ENCODE assay signal across 11 mouse cellular contexts in the genomic region with DNA sequence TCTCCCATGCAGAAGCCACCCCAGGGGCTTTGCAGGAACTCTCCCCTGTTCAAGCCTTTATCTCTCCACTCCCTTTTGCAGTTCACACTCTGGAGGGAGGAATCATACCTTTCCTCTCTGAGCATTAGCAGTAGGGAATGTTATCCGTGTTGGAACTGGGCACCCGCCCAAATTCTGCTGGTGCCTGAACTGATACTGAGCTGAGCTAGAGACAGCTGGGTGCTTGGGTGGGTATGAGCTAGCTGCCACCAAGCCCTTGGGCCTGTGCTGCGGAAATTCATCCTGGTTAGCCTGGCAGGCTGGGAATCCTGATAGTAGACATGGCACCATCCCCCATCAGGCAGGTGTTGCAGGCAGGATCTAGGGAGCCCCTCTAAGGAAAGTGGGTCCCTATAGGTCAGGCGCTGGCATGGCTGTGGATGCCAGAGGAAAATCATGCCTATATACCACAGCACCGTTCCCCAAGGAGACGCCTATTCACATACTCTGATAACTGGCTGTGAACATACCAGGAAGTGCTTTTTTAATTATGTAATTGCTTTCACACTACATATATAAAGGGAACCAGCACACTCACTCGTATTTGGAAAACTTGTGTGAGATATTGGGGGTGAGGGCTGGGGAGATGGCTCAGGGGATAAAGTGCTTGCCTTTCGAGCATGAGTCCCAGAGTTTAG.
DNase-seq lines count a peak whose midpoint lies in the region; ATAC-seq and TF ChIP-seq lines count a peak whose summit lies in the region.
"Had no signal": no experiment of that assay in that cellular context is flagged by ENCODE, and none has a peak within 500 bp of the region (broad histone marks: within the 10 kb centered on the region; RNA-seq: fewer than 3 reads in every experiment).

No protein-coding gene starts in this region.

- H3K36me3 ChIP-seq in forebrain, embryonic 16.5 days (ENCODE audit: control insufficient read depth, insufficient read depth) = no peaks in the 10 kb centered on the region
- H3K36me3 ChIP-seq in forebrain, embryonic 10.5 days (replicated peaks) = peaks cover 17% of the 10 kb centered on the region
- H3K36me3 ChIP-seq in midbrain, embryonic 10.5 days = peaks cover 7% of the 10 kb centered on the region
- no peaks in the 10 kb centered on the region for H3K36me3 ChIP-seq in midbrain, embryonic 13.5 days
- no peaks in the 10 kb centered on the region for H3K36me3 ChIP-seq in intestine, postnatal 0 days (ENCODE audit: control insufficient read depth, insufficient read depth)
- H3K36me3 ChIP-seq in small intestine, adult 2 months (ENCODE audit: control insufficient read depth, insufficient read depth, low read length) = no peaks in the 10 kb centered on the region
- no peaks in the 10 kb centered on the region; the same call in 1 of the 2 replicates for H3K36me3 ChIP-seq in liver, embryonic 11.5 days (ENCODE audit: control insufficient read depth, insufficient read depth, low read length)
- H3K36me3 ChIP-seq: hindbrain, embryonic 12.5 days had no signal

- peak; percentile 54; the same call in 1 of the 2 replicates for ATAC-seq in forebrain, embryonic 16.5 days
- no peak for ATAC-seq in midbrain, embryonic 13.5 days
- ATAC-seq in intestine, postnatal 0 days = peak; percentile 22; the same call in 1 of the 2 replicates
- no peak for ATAC-seq in liver, embryonic 11.5 days (replicated peaks; ENCODE audit: low FRiP score)

- H3K4me2 ChIP-seq in forebrain, embryonic 16.5 days (ENCODE audit: low read length) = no peak overlapping the region
- no peak overlapping the region for H3K4me2 ChIP-seq in midbrain, embryonic 13.5 days (replicated peaks)
- H3K4me2 ChIP-seq in intestine, postnatal 0 days (replicated peaks; ENCODE audit: low read depth) = no peak overlapping the region
- H3K4me2 ChIP-seq in liver, embryonic 11.5 days = no peak overlapping the region
- H3K4me2 ChIP-seq: hindbrain, embryonic 12.5 days; limb, embryonic 13.5 days had no signal

- H3K27me3 ChIP-seq in forebrain, embryonic 16.5 days (replicated peaks; ENCODE audit: control insufficient read depth, insufficient read depth, low read length) = no peaks in the 10 kb centered on the region
- no peaks in the 10 kb centered on the region for H3K27me3 ChIP-seq in forebrain, embryonic 10.5 days (ENCODE audit: poor library complexity, severe bottlenecking)
- H3K27me3 ChIP-seq in midbrain, embryonic 10.5 days (ENCODE audit: low read depth, poor library complexity, severe bottlenecking) = no peaks in the 10 kb centered on the region
- H3K27me3 ChIP-seq in midbrain, embryonic 13.5 days = no peaks in the 10 kb centered on the region
- H3K27me3 ChIP-seq in intestine, postnatal 0 days (replicated peaks; ENCODE audit: control insufficient read depth, insufficient read depth, low read length) = no peaks in the 10 kb centered on the region
- H3K27me3 ChIP-seq in small intestine, adult 2 months (ENCODE audit: control insufficient read depth, insufficient read depth, low read length) = no peaks in the 10 kb centered on the region
- no peaks in the 10 kb centered on the region for H3K27me3 ChIP-seq in liver, embryonic 11.5 days (replicated peaks; ENCODE audit: control insufficient read depth, insufficient read depth, low read length)
- H3K27me3 ChIP-seq: hindbrain, embryonic 12.5 days; limb, embryonic 13.5 days had no signal

- H3K9me3 ChIP-seq in forebrain, embryonic 16.5 days (ENCODE audit: control insufficient read depth, low read length) = no peaks in the 10 kb centered on the region
- no peaks in the 10 kb centered on the region for H3K9me3 ChIP-seq in forebrain, embryonic 10.5 days
- no peaks in the 10 kb centered on the region for H3K9me3 ChIP-seq in midbrain, embryonic 10.5 days (replicated peaks)
- H3K9me3 ChIP-seq in midbrain, embryonic 13.5 days = no peaks in the 10 kb centered on the region
- H3K9me3 ChIP-seq in intestine, postnatal 0 days (ENCODE audit: control insufficient read depth) = no peaks in the 10 kb centered on the region
- H3K9me3 ChIP-seq in liver, embryonic 11.5 days (ENCODE audit: control insufficient read depth, low read length) = no peaks in the 10 kb centered on the region
- H3K9me3 ChIP-seq: hindbrain, embryonic 12.5 days; limb, embryonic 13.5 days had no signal

- TF ChIP-seq CTCF in intestine, postnatal 0 days (IDR thresholded peaks at IDR 0.05; ENCODE audit: low read depth) = no peak
- TF ChIP-seq CTCF in small intestine, adult 2 months (IDR thresholded peaks at IDR 0.05; ENCODE audit: extremely low read depth, insufficient read length, insufficient replicate concordance, low read depth, low read length) = no peak

- no peak overlapping the region for H3K27ac ChIP-seq in forebrain, embryonic 16.5 days (ENCODE audit: low read length)
- no peak overlapping the region for H3K27ac ChIP-seq in forebrain, embryonic 10.5 days
- peak overlapping the region; percentile 35; the same call in 1 of the 2 replicates for H3K27ac ChIP-seq in midbrain, embryonic 10.5 days (replicated peaks)
- H3K27ac ChIP-seq in midbrain, embryonic 13.5 days = no peak overlapping the region
- no peak overlapping the region; the same call in 1 of the 2 replicates for H3K27ac ChIP-seq in intestine, postnatal 0 days (ENCODE audit: low read depth, low read length)
- H3K27ac ChIP-seq in small intestine, adult 2 months (ENCODE audit: insufficient read depth, low read depth, low read length) = peak overlapping the region; percentile 96
- no peak overlapping the region for H3K27ac ChIP-seq in liver, embryonic 11.5 days (ENCODE audit: low read depth, low read length)
- H3K27ac ChIP-seq: hindbrain, embryonic 12.5 days; limb, embryonic 13.5 days had no signal

- 67% methylated on average over 8 of the region's 8 CpGs for WGBS in forebrain, embryonic 16.5 days
- WGBS in forebrain, embryonic 10.5 days = 90% methylated on average over 8 of the region's 8 CpGs
- 88% methylated on average over 8 of the region's 8 CpGs for WGBS in midbrain, embryonic 10.5 days
- WGBS in midbrain, embryonic 13.5 days = 86% methylated on average over 8 of the region's 8 CpGs
- WGBS in intestine, postnatal 0 days = 47% methylated on average over 8 of the region's 8 CpGs
- WGBS in small intestine, adult 2 months = 28% methylated on average over 8 of the region's 8 CpGs
- 77% methylated on average over 8 of the region's 8 CpGs for WGBS in liver, embryonic 11.5 days

- no peak overlapping the region for H3K4me3 ChIP-seq in forebrain, embryonic 16.5 days (replicated peaks; ENCODE audit: low read length)
- H3K4me3 ChIP-seq in forebrain, embryonic 10.5 days = no peak overlapping the region
- no peak overlapping the region for H3K4me3 ChIP-seq in midbrain, embryonic 10.5 days
- no peak overlapping the region for H3K4me3 ChIP-seq in midbrain, embryonic 13.5 days (replicated peaks)
- H3K4me3 ChIP-seq in intestine, postnatal 0 days (ENCODE audit: low read depth, low read length) = no peak overlapping the region
- no peak overlapping the region for H3K4me3 ChIP-seq in small intestine, adult 2 months (ENCODE audit: low read depth, low read length)
- no peak overlapping the region for H3K4me3 ChIP-seq in liver, embryonic 11.5 days (ENCODE audit: low read depth, low read length)
- H3K4me3 ChIP-seq: hindbrain, embryonic 12.5 days; limb, embryonic 13.5 days had no signal

- DNase-seq in forebrain, embryonic 10.5 days (ENCODE audit: extremely low spot score, low spot score) = no peak
- no peak for DNase-seq in midbrain, embryonic 10.5 days (ENCODE audit: low spot score)
- DNase-seq in yolk sac, embryonic 10.5 days (ENCODE audit: low spot score) = no peak
- no peak for DNase-seq in liver, embryonic 11.5 days (ENCODE audit: low spot score)
- DNase-seq: thymus, adult 2 months had no signal

- H3K9ac ChIP-seq in forebrain, embryonic 16.5 days (replicated peaks; ENCODE audit: low read depth, low read length) = no peak overlapping the region
- H3K9ac ChIP-seq in midbrain, embryonic 13.5 days (replicated peaks) = no peak overlapping the region
- H3K9ac ChIP-seq in intestine, postnatal 0 days (ENCODE audit: low read depth, low read length) = no peak overlapping the region
- H3K9ac ChIP-seq in liver, embryonic 11.5 days (ENCODE audit: low read depth, low read length) = no peak overlapping the region
- H3K9ac ChIP-seq: hindbrain, embryonic 12.5 days; limb, embryonic 13.5 days had no signal

- TF ChIP-seq POLR2A in small intestine, adult 2 months (IDR thresholded peaks at IDR 0.05; ENCODE audit: low read depth, low read length) = no peak

- H3K4me1 ChIP-seq in forebrain, embryonic 16.5 days (replicated peaks; ENCODE audit: control insufficient read depth, insufficient read depth, low read length) = peaks cover 13% of the 10 kb centered on the region
- peaks cover 52% of the 10 kb centered on the region for H3K4me1 ChIP-seq in forebrain, embryonic 10.5 days
- H3K4me1 ChIP-seq in midbrain, embryonic 10.5 days = peaks cover 34% of the 10 kb centered on the region
- peaks cover 49% of the 10 kb centered on the region for H3K4me1 ChIP-seq in midbrain, embryonic 13.5 days (replicated peaks)
- peaks cover 25% of the 10 kb centered on the region for H3K4me1 ChIP-seq in intestine, postnatal 0 days (replicated peaks; ENCODE audit: control insufficient read depth, insufficient read depth, low read length)
- H3K4me1 ChIP-seq in small intestine, adult 2 months (ENCODE audit: control insufficient read depth, insufficient read depth, insufficient read length, low read length) = peaks cover 60% of the 10 kb centered on the region
- no peaks in the 10 kb centered on the region for H3K4me1 ChIP-seq in liver, embryonic 11.5 days (replicated peaks; ENCODE audit: control insufficient read depth, insufficient read depth, low read length)

Comparison
In these comparisons a context has a peak if more than half of its experiments do, and no peak if none do; other contexts are left out.
1. H3K27ac ChIP-seq: peak in midbrain, embryonic 10.5 days (single experiment) and small intestine, adult 2 months (single experiment); none in forebrain, embryonic 16.5 days (single experiment), forebrain, embryonic 10.5 days (single experiment), midbrain, embryonic 13.5 days (single experiment), intestine, postnatal 0 days (single experiment) and liver, embryonic 11.5 days (single experiment).
2. ATAC-seq: peak in forebrain, embryonic 16.5 days (single experiment) and intestine, postnatal 0 days (single experiment); none in midbrain, embryonic 13.5 days (single experiment) and liver, embryonic 11.5 days (single experiment).